Mouse (Mus musculus) heart, adult 2 months (tissue): ENCODE data around the gene Pdzrn3.

Experiments used
- CTCF ChIP-seq: fragments of 200-600 bp; IDR thresholded peaks from 2 replicates; pipeline ENCODE4 v1.8.1; 2022; ENCODE audit warnings: antibody characterized with exemption, mild to moderate bottlenecking, moderate library complexity
- EP300 ChIP-seq: fragments of 200-500 bp; IDR thresholded peaks from 2 replicates; pipeline ENCODE4 v1.6.1; 2011; ENCODE audit warnings: low read depth, low read length, control low read depth; ENCODE audit not compliant: insufficient read depth

GRCm38 (mm10) chr6:101363904-101364303, 13.8 kb downstream of the Pdzrn3 start:
- TF ChIP-seq CTCF (no peak), EP300 (no peak)
